Mouse (Mus musculus) midbrain, embryonic 14.5 days (tissue): ENCODE data around the gene Iqcg. TPM values are rescaled to one million over a fixed set of nuclear protein-coding genes. Genes with fewer than 3 reads are reported as not detected.

Experiments used
- ATAC-seq: fragments of 200-750 bp; cut with Nextera tagmentation; 2 replicates; pipeline ENCODE4 v1.8.0; 2017; ENCODE audit warnings: moderate number of reproducible peaks, moderate library complexity; ENCODE audit not compliant: low FRiP score, low TSS enrichment
- DNase-seq: peaks from one replicate; pipeline ENCODE4 v3.0.0-alpha.2; 2015
- H3K27ac ChIP-seq: fragments of 300-500 bp; sonication (generic); replicated peaks from 2 replicates; pipeline ENCODE4 v1.5.1; 2014; ENCODE audit warnings: mild to moderate bottlenecking, low read depth, low read length, moderate library complexity
- H3K27me3 ChIP-seq: fragments of 300-500 bp; sonication (generic); 2 replicates; pipeline ENCODE4 v1.6.1; 2014; ENCODE audit warnings: low read length, control low read depth, mixed read lengths; ENCODE audit not compliant: control insufficient read depth, insufficient read depth
- H3K36me3 ChIP-seq: fragments of 300-500 bp; sonication (generic); 2 replicates; pipeline ENCODE4 v1.6.1; 2014; ENCODE audit warnings: low read length, control low read depth; ENCODE audit not compliant: control insufficient read depth, insufficient read depth
- H3K4me1 ChIP-seq: fragments of 300-500 bp; sonication (generic); 2 replicates; pipeline ENCODE4 v1.6.1; 2014; ENCODE audit warnings: mild to moderate bottlenecking, antibody characterized with exemption, low read length, control low read depth; ENCODE audit not compliant: control insufficient read depth, insufficient read depth
- H3K4me2 ChIP-seq: fragments of 300-500 bp; sonication (generic); 2 replicates; pipeline ENCODE4 v1.6.1; 2014; ENCODE audit warnings: mild to moderate bottlenecking, low read length, moderate library complexity
- H3K4me3 ChIP-seq: fragments of 300-500 bp; sonication (generic); replicated peaks from 2 replicates; pipeline ENCODE4 v1.5.1; 2014; ENCODE audit warnings: low read depth, low read length
- H3K9ac ChIP-seq: fragments of 300-500 bp; sonication (generic); replicated peaks from 2 replicates; pipeline ENCODE4 v1.6.1; 2014; ENCODE audit warnings: mild to moderate bottlenecking, low read length, moderate library complexity
- H3K9me3 ChIP-seq: fragments of 300-500 bp; sonication (generic); 2 replicates; pipeline ENCODE4 v1.6.1; 2016; ENCODE audit warnings: low read length, control low read depth, mixed read lengths; ENCODE audit not compliant: control insufficient read depth
- WGBS: fragments of 180-500 bp; shearing (Covaris S2); extraction: QIAGEN DNeasy Blood & Tissue Kit; methylation state at CpG from one replicate; pipeline ENCODE4 v1.1.7; 2014; 5-methylcytosine and 5-hydroxymethylcytosine counted together
- polyA plus RNA-seq: library from polyadenylated mRNA; unstranded; fragments of >200 nt; fragmentation: Nextera tagmentation; extraction: Ambion mirVana; gene quantifications from 2 replicates; pipeline ENCODE4 v1.2.1, GENCODE M21; 2014

Gene Iqcg
- polyA plus RNA-seq, 1 experiment from 2014 or later, result 6.2 TPM

GRCm38 (mm10) chr16:33017677-33018349, 38.2 kb downstream of the Iqcg start:
- Histone ChIP-seq H3K36me3 (peaks cover 34% of the 10 kb centered on the region), H3K4me3 (no peak overlapping the region), H3K9me3 (no peaks in the 10 kb centered on the region), H3K4me2 (no peak overlapping the region), H3K9ac (no peak overlapping the region), H3K27me3 (no peaks in the 10 kb centered on the region), H3K27ac (no peak overlapping the region), H3K4me1 (no peaks in the 10 kb centered on the region)
- ATAC-seq (no peak), DNase-seq (no peak)
- 94% methylated on average over 5 of the region's 5 CpGs for WGBS

GRCm38 (mm10) chr16:33015986-33016385, 40.0 kb downstream of the Iqcg start:
- no peak for ATAC-seq
- H3K27me3 ChIP-seq, result no peaks in the 10 kb centered on the region
- H3K4me3 ChIP-seq, result no peak overlapping the region

GRCm38 (mm10) chr16:33015396-33015907, 40.6 kb downstream of the Iqcg start:
- no peak for ATAC-seq
- no peak overlapping the region for H3K4me3 ChIP-seq
- no peak overlapping the region for H3K27ac ChIP-seq
- no peak for DNase-seq
- no peaks in the 10 kb centered on the region for H3K4me1 ChIP-seq
- no peaks in the 10 kb centered on the region for H3K9me3 ChIP-seq
- H3K4me2 ChIP-seq, result no peak overlapping the region
- H3K27me3 ChIP-seq, result no peaks in the 10 kb centered on the region
- 98% methylated on average over 3 of the region's 3 CpGs for WGBS
- H3K9ac ChIP-seq, result no peak overlapping the region
- H3K36me3 ChIP-seq, result peaks cover 56% of the 10 kb centered on the region

More at GRCm38 (mm10) chr16:33015986-33016385, 40.0 kb downstream of the Iqcg start:
- Histone ChIP-seq H3K36me3 (peaks cover 51% of the 10 kb centered on the region), H3K9me3 (no peaks in the 10 kb centered on the region), H3K9ac (no peak overlapping the region), H3K4me2 (no peak overlapping the region), H3K4me1 (no peaks in the 10 kb centered on the region), H3K27ac (no peak overlapping the region)
- WGBS, result 89% methylated on average over 2 of the region's 2 CpGs
- no peak for DNase-seq

GRCm38 (mm10) chr16:33014921-33015320, 41.1 kb downstream of the Iqcg start:
- Histone ChIP-seq H3K27ac (no peak overlapping the region), H3K4me3 (no peak overlapping the region), H3K4me1 (no peaks in the 10 kb centered on the region), H3K27me3 (no peaks in the 10 kb centered on the region), H3K36me3 (peaks cover 61% of the 10 kb centered on the region), H3K9ac (no peak overlapping the region), H3K9me3 (no peaks in the 10 kb centered on the region), H3K4me2 (no peak overlapping the region)
- ATAC-seq, result no peak
- DNase-seq, result no peak
- 100% methylated on average over 1 of the region's 1 CpGs for WGBS

GRCm38 (mm10) chr16:33013801-33014200, 42.2 kb downstream of the Iqcg start:
- Histone ChIP-seq H3K36me3 (peaks cover 73% of the 10 kb centered on the region), H3K9me3 (no peaks in the 10 kb centered on the region), H3K4me3 (no peak overlapping the region), H3K4me1 (no peaks in the 10 kb centered on the region), H3K27ac (no peak overlapping the region), H3K27me3 (no peaks in the 10 kb centered on the region), H3K4me2 (no peak overlapping the region), H3K9ac (no peak overlapping the region)
- ATAC-seq (no peak), DNase-seq (no peak)
- 95% methylated on average over 5 of the region's 5 CpGs for WGBS

- peaks cover 91% of the 10 kb centered on the region for H3K36me3 ChIP-seq
- no peaks in the 10 kb centered on the region for H3K9me3 ChIP-seq
Measured at GRCm38 (mm10) chr16:33010166-33010565, 45.9 kb downstream of the Iqcg start.

GRCm38 (mm10) chr16:33007436-33007835, 48.6 kb downstream of the Iqcg start:
- Histone ChIP-seq H3K9me3 (no peaks in the 10 kb centered on the region), H3K4me3 (no peak overlapping the region), H3K27ac (no peak overlapping the region), H3K9ac (no peak overlapping the region), H3K4me1 (no peaks in the 10 kb centered on the region), H3K4me2 (no peak overlapping the region), H3K36me3 (peaks cover 81% of the 10 kb centered on the region), H3K27me3 (no peaks in the 10 kb centered on the region)
- ATAC-seq (no peak), DNase-seq (no peak)
- WGBS, result 76% methylated on average over 7 of the region's 7 CpGs

More at GRCm38 (mm10) chr16:33010166-33010565, 45.9 kb downstream of the Iqcg start:
- H3K4me2 ChIP-seq, result no peak overlapping the region
- no peak overlapping the region for H3K9ac ChIP-seq
- H3K27me3 ChIP-seq, result no peaks in the 10 kb centered on the region
- DNase-seq (no peak), ATAC-seq (no peak)
- no peak overlapping the region for H3K4me3 ChIP-seq
- no peaks in the 10 kb centered on the region for H3K4me1 ChIP-seq
- H3K27ac ChIP-seq, result no peak overlapping the region
- 97% methylated on average over 6 of the region's 6 CpGs for WGBS

GRCm38 (mm10) chr16:33006888-33007287, 49.1 kb downstream of the Iqcg start:
- DNase-seq (no peak), ATAC-seq (no peak)
- Histone ChIP-seq H3K4me3 (no peak overlapping the region), H3K9ac (no peak overlapping the region), H3K4me1 (no peaks in the 10 kb centered on the region), H3K9me3 (no peaks in the 10 kb centered on the region), H3K27ac (no peak overlapping the region), H3K27me3 (no peaks in the 10 kb centered on the region), H3K4me2 (no peak overlapping the region), H3K36me3 (peaks cover 76% of the 10 kb centered on the region)
- 86% methylated on average over 7 of the region's 7 CpGs for WGBS

- WGBS, result 54% methylated on average over 9 of the region's 9 CpGs
- no peak overlapping the region for H3K9ac ChIP-seq
- H3K4me2 ChIP-seq, result no peak overlapping the region
- peak; percentile 71 for DNase-seq
- H3K27me3 ChIP-seq, result no peaks in the 10 kb centered on the region
- H3K36me3 ChIP-seq, result peaks cover 77% of the 10 kb centered on the region
- no peak for ATAC-seq
- no peaks in the 10 kb centered on the region for H3K4me1 ChIP-seq
- H3K9me3 ChIP-seq, result no peaks in the 10 kb centered on the region
- H3K4me3 ChIP-seq, result no peak overlapping the region
- no peak overlapping the region for H3K27ac ChIP-seq
Measured at GRCm38 (mm10) chr16:33005216-33005615, 50.8 kb downstream of the Iqcg start.
